Mouse (Mus musculus) heart, adult 2 months (tissue): Measurements from ENCODE around the gene Blm.

Experiments
- CTCF ChIP-seq: fragments of 200-600 bp; IDR thresholded peaks from 2 replicates; pipeline ENCODE4 v1.8.1; 2022; ENCODE audit warnings: antibody characterized with exemption, mild to moderate bottlenecking, moderate library complexity
- EP300 ChIP-seq: fragments of 200-500 bp; IDR thresholded peaks from 2 replicates; pipeline ENCODE4 v1.6.1; 2011; ENCODE audit warnings: low read depth, low read length, control low read depth; ENCODE audit not compliant: insufficient read depth
- POLR2A ChIP-seq: fragments of 200-500 bp; IDR thresholded peaks from 2 replicates; pipeline ENCODE4 v1.6.1; 2011; ENCODE audit warnings: mild to moderate bottlenecking, low read depth, low read length, control low read depth; ENCODE audit not compliant: insufficient read depth

GRCm38 (mm10) chr7:80406186-80406585, 128.7 kb downstream of the Blm start:
- TF ChIP-seq POLR2A (no peak), CTCF (no peak), EP300 (no peak)
